Mouse (Mus musculus): Measurements from ENCODE around the gene Psmb9. TPM values are rescaled to one million over a fixed set of nuclear protein-coding genes. Genes with fewer than 3 reads are reported as not detected.

Gene Psmb9
- polyA plus RNA-seq, 3 experiments from 2014 or later: 330 to 403 (median 338) TPM

- ATAC-seq: no peak
Measured at GRCm38 (mm10) chr17:34137601-34138000, 50.0 kb downstream of the Psmb9 start.

DNA sequence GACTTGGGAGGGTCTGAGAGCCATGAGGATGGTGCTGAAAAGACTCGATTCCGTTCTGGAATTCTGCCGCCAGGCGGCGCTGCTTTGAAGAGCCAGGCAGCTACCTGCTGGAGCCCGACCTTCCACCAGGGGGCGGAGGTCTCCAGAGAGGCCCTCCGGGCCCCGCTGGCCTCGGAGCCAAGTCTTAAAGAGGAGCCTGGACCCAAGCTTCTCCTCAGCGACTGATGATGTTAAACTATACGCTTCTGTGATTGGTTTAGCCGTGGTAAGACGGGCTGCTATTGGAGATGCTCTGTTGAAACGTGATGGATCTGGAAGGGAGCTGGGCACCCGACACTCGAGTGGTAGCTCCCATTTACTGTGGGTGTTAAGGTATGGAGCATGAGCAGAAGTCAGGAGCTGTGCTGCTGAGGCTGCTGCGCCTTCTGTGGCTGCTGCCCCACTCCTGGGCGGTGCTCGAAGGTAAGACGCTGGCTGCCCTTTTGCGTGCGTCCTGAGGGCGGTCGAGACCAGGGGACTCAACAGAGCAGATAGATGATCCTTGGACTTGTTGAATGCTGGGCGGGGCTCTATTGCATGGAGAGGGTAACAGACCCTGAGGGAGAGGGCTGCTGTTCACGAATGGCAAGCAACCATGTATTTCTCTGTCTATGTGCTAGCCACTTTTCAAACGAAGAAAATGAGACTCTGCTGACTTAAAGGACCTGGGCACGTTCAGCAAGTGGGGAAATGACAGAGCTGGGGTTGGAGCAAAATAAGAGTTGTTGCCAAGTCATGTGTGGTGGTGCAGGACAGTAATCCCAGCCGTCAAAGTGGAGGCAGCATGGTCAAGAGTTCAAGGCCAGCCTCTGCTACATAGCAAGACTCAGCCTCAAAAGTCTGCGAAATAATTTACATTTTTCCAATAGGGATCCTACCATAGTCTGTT lies 52.0 kb downstream of the Psmb9 start:
- ATAC-seq: peak; percentile 100

GRCm38 (mm10) chr17:34134451-34134850 lies 53.1 kb downstream of the Psmb9 start:
- no peak for ATAC-seq

- ATAC-seq: no peak
Measured at GRCm38 (mm10) chr17:34133289-34133688, 54.3 kb downstream of the Psmb9 start.

Other genes with a start within 250 kb of the Psmb9 start
- gene Pfdn6, start 247.4 kb downstream of the Psmb9 start, polyA plus RNA-seq (2017; shearing (Covaris generic)): 100 to 1,000 TPM; 114 to 135 (median 124) TPM
- 10 to 100 TPM in 2 of 3 experiments, 1 to 10 TPM in 1; 6.8 to 11.0 (median 10.1) TPM for gene Wdr46, start 247.1 kb downstream of the Psmb9 start, polyA plus RNA-seq (2017; shearing (Covaris generic))
- gene B3galt4, start 236.3 kb downstream of the Psmb9 start, polyA plus RNA-seq (2017; shearing (Covaris generic)): 10 to 100 TPM; 12.8 to 15.1 (median 13.9) TPM
- gene Vps52, start 232.0 kb downstream of the Psmb9 start, polyA plus RNA-seq (2017; shearing (Covaris generic)): 10 to 100 TPM; 27.6 to 30.0 (median 27.8) TPM
- 1,000 to 10,000 TPM; 3,532 to 7,587 (median 7,167) TPM for gene Rps18, start 231.8 kb downstream of the Psmb9 start, polyA plus RNA-seq (2017; shearing (Covaris generic))
- gene H2-K1, start 187.4 kb downstream of the Psmb9 start, polyA plus RNA-seq (2017; shearing (Covaris generic)): 1,000 to 10,000 TPM; 4,943 to 7,708 (median 5,398) TPM
- gene Ring1, start 163.1 kb downstream of the Psmb9 start, polyA plus RNA-seq (2017; shearing (Covaris generic)): 1 to 10 TPM; 1.6 to 2.8 (median 2.5) TPM
- gene H2-Ke6, start 159.7 kb downstream of the Psmb9 start, polyA plus RNA-seq (2017; shearing (Covaris generic)): 10 to 100 TPM; 28.0 to 31.5 (median 30.7) TPM
- 10 to 100 TPM; 40.8 to 49.3 (median 44.7) TPM for gene Slc39a7, start 156.1 kb downstream of the Psmb9 start, polyA plus RNA-seq (2017; shearing (Covaris generic))
- gene Rxrb, start 156.0 kb downstream of the Psmb9 start, polyA plus RNA-seq (2017; shearing (Covaris generic)): 10 to 100 TPM in 2 of 3 experiments, 1 to 10 TPM in 1; 7.8 to 10.6 (median 10.1) TPM
- gene Col11a2, start 148.3 kb downstream of the Psmb9 start, polyA plus RNA-seq (2017; shearing (Covaris generic)): under 1 TPM in 1 of 3 experiments, not detected in 2; 0.21 TPM
- 10 to 100 TPM; 14.3 to 81.2 (median 53.9) TPM for gene H2-Oa, start 95.4 kb downstream of the Psmb9 start, polyA plus RNA-seq (2017; shearing (Covaris generic))
- 100 to 1,000 TPM in 2 of 3 experiments, 10 to 100 TPM in 1; 75.8 to 241 (median 198) TPM for gene H2-DMa, start 68.2 kb downstream of the Psmb9 start, polyA plus RNA-seq (2017; shearing (Covaris generic))
- gene Brd2, start 65.1 kb downstream of the Psmb9 start, polyA plus RNA-seq (2017; shearing (Covaris generic)): 100 to 1,000 TPM; 115 to 154 (median 144) TPM
- 10 to 100 TPM in 2 of 3 experiments, 1 to 10 TPM in 1; 9.2 to 14.4 (median 11.3) TPM for gene H2-DMb2, start 44.5 kb downstream of the Psmb9 start, polyA plus RNA-seq (2017; shearing (Covaris generic))
- gene H2-DMb1, start 34.7 kb downstream of the Psmb9 start, polyA plus RNA-seq (2017; shearing (Covaris generic)): 1 to 10 TPM; 2.3 to 5.0 (median 4.5) TPM
- 100 to 1,000 TPM; 174 to 216 (median 189) TPM for gene Tap1, start 211 bp downstream of the Psmb9 start, polyA plus RNA-seq (2017; shearing (Covaris generic))
- gene Psmb8, start 10.0 kb upstream of the Psmb9 start, polyA plus RNA-seq (2017; shearing (Covaris generic)): 1,000 to 10,000 TPM in 2 of 3 experiments, 100 to 1,000 TPM in 1; 835 to 1,025 (median 1,010) TPM
- gene Tap2, start 15.8 kb upstream of the Psmb9 start, polyA plus RNA-seq (2017; shearing (Covaris generic)): 100 to 1,000 TPM in 2 of 3 experiments, 10 to 100 TPM in 1; 94.0 to 181 (median 103) TPM
- 10 to 100 TPM in 2 of 3 experiments, 1 to 10 TPM in 1; 8.4 to 87.4 (median 63.4) TPM for gene H2-Ob, start 51.1 kb upstream of the Psmb9 start, polyA plus RNA-seq (2017; shearing (Covaris generic))
- gene H2-Ab1, start 69.9 kb upstream of the Psmb9 start, polyA plus RNA-seq (2017; shearing (Covaris generic)): 10 to 100 TPM in 2 of 3 experiments, 1 to 10 TPM in 1; 4.3 to 76.2 (median 34.9) TPM
- 10 to 100 TPM in 2 of 3 experiments, 1 to 10 TPM in 1; 9.3 to 75.1 (median 44.7) TPM for gene H2-Aa, start 100.1 kb upstream of the Psmb9 start, polyA plus RNA-seq (2017; shearing (Covaris generic))
- gene H2-Eb1, start 118.1 kb upstream of the Psmb9 start, polyA plus RNA-seq (2017; shearing (Covaris generic)): 10 to 100 TPM; 15.0 to 67.6 (median 57.7) TPM
- under 1 TPM in 2 of 3 experiments, not detected in 1; 0.28 to 0.44 TPM for gene H2-Eb2, start 137.9 kb upstream of the Psmb9 start, polyA plus RNA-seq (2017; shearing (Covaris generic))
- gene Btnl2, start 167.1 kb upstream of the Psmb9 start, polyA plus RNA-seq (2017; shearing (Covaris generic)): not detected
- not detected for gene Btnl1, start 189.4 kb upstream of the Psmb9 start, polyA plus RNA-seq (2017; shearing (Covaris generic))
- 1 to 10 TPM in 1 of 3 experiments, under 1 TPM in 1, not detected in 1; 0.81 to 2.5 TPM for gene BC051142, start 211.1 kb upstream of the Psmb9 start, polyA plus RNA-seq (2017; shearing (Covaris generic))